Mouse (Mus musculus) bone marrow macrophage, adult 2 months (primary cell): ENCODE results near the gene Fam57a. TPM values are rescaled to one million over a fixed set of nuclear protein-coding genes. Genes with fewer than 3 reads are reported as not detected.

Experiments
- H3K27ac ChIP-seq: 2 replicates; pipeline ENCODE4 v1.5.1; 2012; ENCODE audit warnings: low read depth, low read length; ENCODE audit not compliant: insufficient read depth
- H3K4me1 ChIP-seq: 2 replicates; pipeline ENCODE4 v1.6.1; 2012; ENCODE audit warnings: low read length; ENCODE audit not compliant: control insufficient read depth, insufficient read depth
- H3K4me3 ChIP-seq: 2 replicates; pipeline ENCODE4 v1.5.1; 2012; ENCODE audit warnings: mild to moderate bottlenecking, low read length, moderate library complexity; ENCODE audit not compliant: insufficient read depth
- CTCF ChIP-seq: IDR thresholded peaks from 2 replicates; pipeline ENCODE4 v1.5.1; 2012; ENCODE audit warnings: low read depth, mild to moderate bottlenecking, low read length, moderate library complexity
- POLR2A ChIP-seq: IDR thresholded peaks from 2 replicates; pipeline ENCODE4 v1.6.1; 2012; ENCODE audit warnings: mild to moderate bottlenecking, low read depth, low read length, borderline replicate concordance
- polyA plus RNA-seq: library from polyadenylated mRNA; stranded (reverse); fragments of >200 nt; gene quantifications from 2 replicates; pipeline ENCODE4 v1.2.4, GENCODE M21; 2012; ENCODE audit not compliant: missing spikeins, insufficient read depth, insufficient read length

The Fam57a gene
- polyA plus RNA-seq, 1 experiment = 2.1 TPM

GRCm38 (mm10) chr11:76150980-76151379 lies 28.5 kb upstream of the Fam57a start:
- H3K27ac ChIP-seq = no peak overlapping the region
- no peak for TF ChIP-seq POLR2A
- no peak for TF ChIP-seq CTCF
- peaks cover 13% of the 10 kb centered on the region for H3K4me1 ChIP-seq
- H3K4me3 ChIP-seq = no peak overlapping the region

DNA sequence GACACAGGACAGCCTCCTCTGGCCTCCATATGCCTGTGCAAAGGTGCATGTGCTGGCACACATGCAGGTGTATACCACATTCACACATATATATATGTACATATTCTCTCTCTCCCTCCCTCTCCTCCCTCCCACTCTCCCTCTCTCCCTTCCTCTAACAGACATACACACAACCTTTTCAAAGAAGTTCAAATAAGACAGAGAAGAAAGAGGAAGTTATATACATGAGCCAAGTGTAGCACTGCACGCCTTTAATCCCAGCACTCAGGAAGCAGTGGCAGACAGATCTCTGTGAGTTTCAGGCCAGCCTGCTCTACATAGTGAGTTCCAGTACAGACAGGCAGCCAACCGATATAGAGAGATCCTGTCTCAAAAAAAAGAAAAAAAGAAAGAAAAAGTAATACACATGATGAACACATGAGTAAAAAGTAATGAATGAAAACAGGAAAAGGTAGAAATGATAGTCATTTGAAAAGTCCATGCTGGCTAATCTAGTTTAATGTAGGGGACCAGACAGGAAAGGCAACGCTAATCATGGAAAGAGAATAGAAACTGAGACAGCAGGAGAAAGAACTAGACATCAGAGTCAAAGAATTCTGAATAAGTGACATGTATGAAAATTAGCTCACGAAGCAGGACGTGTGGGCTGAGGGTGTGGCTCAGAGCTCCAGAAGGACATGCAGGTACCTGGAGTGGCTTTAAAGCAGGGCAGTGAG lies 26.1 kb upstream of the Fam57a start:
- Histone ChIP-seq H3K4me1 (peaks cover 9% of the 10 kb centered on the region), H3K4me3 (no peak overlapping the region), H3K27ac (no peak overlapping the region)
- TF ChIP-seq CTCF (no peak), POLR2A (no peak)

DNA sequence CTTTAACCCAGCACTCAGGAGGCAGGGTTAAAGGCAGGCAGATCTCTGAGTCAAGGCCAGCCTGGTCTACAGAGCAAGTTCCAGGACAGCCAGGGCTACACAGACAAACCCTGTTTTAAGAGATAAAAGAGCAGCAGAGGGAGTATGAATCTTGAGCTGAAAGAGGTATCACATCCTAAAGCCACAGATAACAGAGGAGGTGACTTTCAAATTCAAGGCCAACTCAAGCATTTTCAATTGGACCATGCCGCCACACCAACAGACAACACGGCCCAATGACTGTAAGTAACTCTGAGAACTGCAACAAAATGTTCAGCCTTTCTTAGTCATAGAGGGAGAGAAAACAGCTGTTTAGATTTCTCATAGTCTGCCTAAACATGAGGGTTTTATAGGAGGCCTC lies 25.3 kb upstream of the Fam57a start:
- H3K4me1 ChIP-seq = peaks cover 9% of the 10 kb centered on the region

GRCm38 (mm10) chr11:76154861-76155260 lies 24.6 kb upstream of the Fam57a start:
- no peak overlapping the region for H3K27ac ChIP-seq
- peaks cover 9% of the 10 kb centered on the region for H3K4me1 ChIP-seq
- no peak overlapping the region for H3K4me3 ChIP-seq
- TF ChIP-seq CTCF (no peak), POLR2A (no peak)

More for the DNA sequence above, 25.3 kb upstream of the Fam57a start:
- Histone ChIP-seq H3K27ac (no peak overlapping the region), H3K4me3 (no peak overlapping the region)
- no peak for TF ChIP-seq POLR2A
- no peak for TF ChIP-seq CTCF

- H3K4me1 ChIP-seq = peaks cover 6% of the 10 kb centered on the region
- H3K27ac ChIP-seq = no peak overlapping the region
- TF ChIP-seq POLR2A = no peak
- no peak overlapping the region for H3K4me3 ChIP-seq
Measured at GRCm38 (mm10) chr11:76158375-76158774, 21.1 kb upstream of the Fam57a start.

- TF ChIP-seq CTCF (no peak), POLR2A (no peak)
- H3K4me1 ChIP-seq = no peaks in the 10 kb centered on the region
- H3K4me3 ChIP-seq = no peak overlapping the region
- H3K27ac ChIP-seq = no peak overlapping the region
Measured at GRCm38 (mm10) chr11:76160251-76160650, 19.2 kb upstream of the Fam57a start.

GRCm38 (mm10) chr11:76166657-76167056 lies 12.8 kb upstream of the Fam57a start:
- TF ChIP-seq CTCF (no peak), POLR2A (no peak)
- Histone ChIP-seq H3K4me1 (peaks cover 14% of the 10 kb centered on the region), H3K4me3 (no peak overlapping the region), H3K27ac (no peak overlapping the region)

DNA sequence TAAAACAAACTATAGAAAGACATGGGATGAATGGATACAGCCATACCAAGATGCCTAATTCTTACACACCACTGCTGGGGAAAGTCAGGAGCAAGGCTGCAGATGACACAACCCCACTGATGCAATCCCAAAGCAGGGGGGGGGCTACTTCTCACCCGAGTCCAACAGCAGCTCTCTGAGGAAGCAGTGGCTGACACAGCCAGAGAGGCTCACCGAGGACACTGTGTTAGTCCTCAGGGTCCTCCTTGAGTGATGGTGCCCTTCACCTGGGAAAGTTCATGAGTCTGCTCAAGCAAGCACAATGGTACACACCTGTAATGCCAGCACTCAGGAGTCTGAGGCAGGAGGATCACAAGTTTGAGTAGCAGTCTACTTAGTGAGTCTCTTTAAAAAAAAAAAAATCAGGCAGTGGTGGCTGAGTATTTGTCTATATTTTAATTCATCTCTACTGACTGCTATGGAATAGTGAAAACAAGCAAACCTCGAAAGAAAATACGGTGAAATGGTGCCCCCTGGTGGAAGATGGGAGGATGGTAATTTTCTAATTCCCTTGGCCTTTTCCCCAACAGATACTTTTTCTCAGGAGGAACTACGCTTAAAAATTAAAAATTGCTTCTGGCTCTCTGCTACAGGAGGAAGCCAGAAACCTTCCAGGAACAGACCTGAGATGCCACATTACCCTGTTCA lies 12.2 kb upstream of the Fam57a start:
- TF ChIP-seq POLR2A (no peak), CTCF (no peak)
- H3K4me3 ChIP-seq = no peak overlapping the region
- H3K4me1 ChIP-seq = peaks cover 14% of the 10 kb centered on the region
- no peak overlapping the region for H3K27ac ChIP-seq

DNA sequence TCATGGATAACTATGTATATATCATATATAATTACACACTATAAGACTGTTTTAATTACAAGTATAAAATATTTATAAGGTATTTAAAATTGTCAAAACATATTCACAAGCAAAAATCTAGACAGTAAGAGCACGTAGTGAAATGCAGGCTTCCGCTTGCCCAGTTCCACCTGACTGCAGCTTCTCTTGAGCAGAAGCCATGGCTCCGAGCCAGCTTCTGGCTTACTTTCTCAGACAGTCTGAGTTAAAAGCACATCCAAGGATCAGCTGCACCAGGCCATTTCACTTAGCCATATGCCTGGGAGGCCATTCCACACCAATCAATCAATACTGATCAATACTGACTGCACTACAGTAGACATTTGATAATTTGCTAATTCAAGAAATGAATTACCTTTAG lies 10.5 kb upstream of the Fam57a start:
- no peak overlapping the region for H3K27ac ChIP-seq
- no peak overlapping the region for H3K4me3 ChIP-seq
- H3K4me1 ChIP-seq = peaks cover 14% of the 10 kb centered on the region
- TF ChIP-seq POLR2A (no peak), CTCF (no peak)

- TF ChIP-seq POLR2A (no peak), CTCF (no peak)
- H3K4me1 ChIP-seq = peaks cover 14% of the 10 kb centered on the region
- no peak overlapping the region for H3K27ac ChIP-seq
- no peak overlapping the region for H3K4me3 ChIP-seq
Measured at GRCm38 (mm10) chr11:76170207-76170606, 9.3 kb upstream of the Fam57a start.
